Mouse (Mus musculus) thymus, postnatal 14 days (tissue): Measurements from ENCODE around the gene Smad1.

Experiments
- DNase-seq: peaks from one replicate; pipeline ENCODE4 v3.0.0; 2021

Smad1 gene

GRCm38 (mm10) chr8:79293841-79294240 is 105.5 kb downstream of the Smad1 start:
- DNase-seq: no peak

DNA sequence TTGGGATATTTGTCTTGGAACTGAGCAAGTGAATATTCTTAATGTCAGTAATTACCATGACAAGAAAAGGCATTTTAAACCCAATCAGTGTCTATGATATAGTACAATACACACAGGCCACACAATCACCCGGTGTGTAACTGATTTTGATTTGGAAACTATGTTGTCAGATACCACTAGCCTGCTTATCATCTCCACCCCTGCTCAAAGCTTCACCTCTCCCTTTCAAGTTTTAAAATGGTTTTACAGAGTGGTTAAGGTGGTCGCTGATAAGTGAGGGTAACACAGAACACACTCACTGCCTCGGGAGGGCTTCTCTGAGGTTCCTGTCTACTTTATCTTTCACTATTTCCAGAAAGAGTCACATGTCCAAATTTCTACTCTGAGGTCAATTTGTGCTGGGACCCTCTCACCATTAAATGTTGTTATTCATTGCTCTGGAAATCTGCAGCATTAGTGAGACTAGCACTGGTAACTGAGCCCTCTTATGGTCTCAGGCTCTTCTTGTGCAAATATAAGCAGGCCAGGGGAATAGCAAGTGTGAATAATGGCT is 106.5 kb downstream of the Smad1 start:
- no peak for DNase-seq

- DNase-seq: no peak
Observed at GRCm38 (mm10) chr8:79289592-79289991, 109.7 kb downstream of the Smad1 start.

DNA sequence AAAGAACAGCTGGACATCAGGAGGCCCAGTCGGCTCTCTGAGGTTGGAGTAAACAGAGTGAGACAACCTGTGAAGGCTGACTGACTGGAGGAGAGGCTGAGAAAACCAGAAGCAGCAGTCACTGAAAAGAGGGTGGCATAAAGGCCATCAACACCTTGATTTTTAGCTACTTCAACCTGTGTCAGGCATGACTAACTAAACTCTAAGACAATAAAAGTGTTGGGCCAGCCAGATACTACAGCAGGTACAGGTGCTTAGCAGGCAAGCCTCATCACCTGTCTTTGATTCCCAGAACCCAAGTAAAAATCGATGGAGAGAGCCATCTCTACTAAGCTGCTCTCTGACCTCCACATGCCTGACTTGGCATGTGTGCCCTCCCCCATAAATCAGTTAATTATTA is 110.6 kb downstream of the Smad1 start:
- no peak for DNase-seq
